Mouse (Mus musculus): ENCODE data around the gene Nhs. TPM values are rescaled to one million over a fixed set of nuclear protein-coding genes. Genes with fewer than 3 reads are reported as not detected.
A peak's percentile ranks its signal among the peaks of the same experiment; 100 is the strongest.

Nhs gene
- polyA plus RNA-seq, 1 experiment from 2014 or later: 2.2 TPM

GRCm38 (mm10) chrX:161990171-161990570 lies 169.4 kb downstream of the Nhs start:
- no peak for DNase-seq
- WGBS: 88% methylated on average over 1 of the region's 1 CpGs
- Histone ChIP-seq H3K4me3 (ENCODE audit: low read depth, low read length) (no peak overlapping the region), H3K9ac (no peak overlapping the region), H3K27ac (ENCODE audit: low read depth) (no peak overlapping the region), H3K36me3 (ENCODE audit: insufficient read depth) (no peaks in the 10 kb centered on the region), H3K27me3 (ENCODE audit: insufficient read depth, low read length) (no peaks in the 10 kb centered on the region), H3K9me3 (ENCODE audit: low read depth, low read length) (no peaks in the 10 kb centered on the region), H3K4me1 (ENCODE audit: insufficient read depth) (no peaks in the 10 kb centered on the region), H3K4me2 (no peak overlapping the region)
- no peak for TF ChIP-seq CTCF (IDR thresholded peaks at IDR 0.05; ENCODE audit: low read depth)
- ATAC-seq (ENCODE audit: insufficient read depth): no peak

DNA sequence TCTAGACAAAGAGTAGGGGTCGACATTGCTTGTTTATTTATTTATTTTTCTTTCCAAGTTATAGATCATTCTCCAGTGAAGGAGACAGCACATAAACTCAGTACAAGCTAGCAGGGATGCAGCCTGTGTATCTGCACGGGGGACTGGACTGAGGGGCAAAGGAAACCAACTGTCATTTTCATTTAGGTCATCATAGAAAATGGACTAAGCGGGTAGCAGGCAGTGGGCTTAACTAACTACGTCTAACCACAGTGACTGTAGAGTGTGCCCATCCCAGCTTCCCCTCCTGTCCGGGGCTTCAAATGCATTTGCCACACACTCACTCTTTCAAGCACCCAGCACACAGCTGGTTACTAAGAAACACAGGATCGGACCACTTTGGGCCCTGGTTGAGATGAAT lies 174.6 kb downstream of the Nhs start:
- Histone ChIP-seq H3K9ac (no peak overlapping the region), H3K4me1 (ENCODE audit: insufficient read depth) (no peaks in the 10 kb centered on the region), H3K4me2 (no peak overlapping the region), H3K4me3 (ENCODE audit: low read depth, low read length) (no peak overlapping the region), H3K27ac (ENCODE audit: low read depth) (no peak overlapping the region), H3K36me3 (ENCODE audit: insufficient read depth) (no peaks in the 10 kb centered on the region), H3K9me3 (ENCODE audit: low read depth, low read length) (no peaks in the 10 kb centered on the region), H3K27me3 (ENCODE audit: insufficient read depth, low read length) (no peaks in the 10 kb centered on the region)
- TF ChIP-seq CTCF (IDR thresholded peaks at IDR 0.05; ENCODE audit: low read depth): no peak
- ATAC-seq (ENCODE audit: insufficient read depth) (no peak), DNase-seq (no peak)
- WGBS: 69% methylated on average over 6 of the region's 6 CpGs

DNA sequence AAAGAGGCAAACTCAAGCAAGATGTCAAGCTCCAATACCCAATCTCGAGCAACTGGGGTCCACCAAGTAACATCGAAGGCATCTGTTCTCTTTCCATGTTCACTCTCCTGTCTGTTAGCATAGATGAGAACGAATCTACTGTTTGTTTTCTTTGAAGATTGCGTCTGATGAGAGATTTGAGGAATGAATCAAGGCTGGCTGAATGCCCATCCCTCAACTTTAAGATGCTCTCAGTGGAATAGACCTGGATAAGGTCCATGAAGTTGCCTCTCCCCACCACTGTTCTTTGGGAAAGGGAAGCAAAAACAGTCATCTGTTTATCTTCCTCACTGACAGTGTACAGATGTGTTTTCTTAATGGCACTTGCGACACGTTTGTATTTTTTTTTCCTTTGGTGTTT lies 178.1 kb downstream of the Nhs start:
- Histone ChIP-seq H3K27ac (ENCODE audit: low read depth) (no peak overlapping the region), H3K4me2 (no peak overlapping the region), H3K27me3 (ENCODE audit: insufficient read depth, low read length) (no peaks in the 10 kb centered on the region), H3K9ac (no peak overlapping the region), H3K9me3 (ENCODE audit: low read depth, low read length) (no peaks in the 10 kb centered on the region), H3K36me3 (ENCODE audit: insufficient read depth) (no peaks in the 10 kb centered on the region), H3K4me1 (ENCODE audit: insufficient read depth) (no peaks in the 10 kb centered on the region), H3K4me3 (ENCODE audit: low read depth, low read length) (no peak overlapping the region)
- 28% methylated on average over 6 of the region's 6 CpGs for WGBS
- TF ChIP-seq CTCF (IDR thresholded peaks at IDR 0.05; ENCODE audit: low read depth): no peak
- DNase-seq (peak; percentile 83), ATAC-seq (ENCODE audit: insufficient read depth) (peak; percentile 88)

GRCm38 (mm10) chrX:161979946-161980345 lies 179.6 kb downstream of the Nhs start:
- no peak overlapping the region for H3K9ac ChIP-seq
- no peak overlapping the region for H3K4me2 ChIP-seq
- H3K36me3 ChIP-seq (ENCODE audit: insufficient read depth): no peaks in the 10 kb centered on the region
- H3K4me1 ChIP-seq (ENCODE audit: insufficient read depth): no peaks in the 10 kb centered on the region
- no peak overlapping the region for H3K4me3 ChIP-seq (ENCODE audit: low read depth, low read length)
- H3K27me3 ChIP-seq (ENCODE audit: insufficient read depth, low read length): no peaks in the 10 kb centered on the region
- TF ChIP-seq CTCF (IDR thresholded peaks at IDR 0.05; ENCODE audit: low read depth): no peak
- H3K9me3 ChIP-seq (ENCODE audit: low read depth, low read length): no peaks in the 10 kb centered on the region
- DNase-seq: no peak
- H3K27ac ChIP-seq (ENCODE audit: low read depth): no peak overlapping the region
- ATAC-seq (ENCODE audit: insufficient read depth): no peak

- no peak for TF ChIP-seq CTCF (IDR thresholded peaks at IDR 0.05; ENCODE audit: low read depth)
- no peaks in the 10 kb centered on the region; the same call in 1 of the 2 replicates for H3K27me3 ChIP-seq (ENCODE audit: insufficient read depth, low read length)
- H3K4me2 ChIP-seq: no peak overlapping the region
- no peaks in the 10 kb centered on the region for H3K9me3 ChIP-seq (ENCODE audit: low read depth, low read length)
- H3K4me1 ChIP-seq (ENCODE audit: insufficient read depth): no peaks in the 10 kb centered on the region
- no peak overlapping the region for H3K9ac ChIP-seq
- WGBS: 60% methylated on average over 4 of the region's 4 CpGs
- ATAC-seq (ENCODE audit: insufficient read depth) (no peak), DNase-seq (no peak)
- no peaks in the 10 kb centered on the region for H3K36me3 ChIP-seq (ENCODE audit: insufficient read depth)
- H3K27ac ChIP-seq (ENCODE audit: low read depth): no peak overlapping the region
- H3K4me3 ChIP-seq (ENCODE audit: low read depth, low read length): no peak overlapping the region
Measured at GRCm38 (mm10) chrX:161977236-161977841, 182.2 kb downstream of the Nhs start.

- H3K4me1 ChIP-seq (ENCODE audit: insufficient read depth): no peaks in the 10 kb centered on the region
- 65% methylated on average over 2 of the region's 2 CpGs for WGBS
- H3K9ac ChIP-seq: no peak overlapping the region
- no peak overlapping the region for H3K4me2 ChIP-seq
- no peak overlapping the region for H3K27ac ChIP-seq (ENCODE audit: low read depth)
- H3K27me3 ChIP-seq (ENCODE audit: insufficient read depth, low read length): no peaks in the 10 kb centered on the region; the same call in 1 of the 2 replicates
- no peak for ATAC-seq (ENCODE audit: insufficient read depth)
- no peaks in the 10 kb centered on the region for H3K36me3 ChIP-seq (ENCODE audit: insufficient read depth)
- no peak for TF ChIP-seq CTCF (IDR thresholded peaks at IDR 0.05; ENCODE audit: low read depth)
- DNase-seq: no peak
- H3K9me3 ChIP-seq (ENCODE audit: low read depth, low read length): no peaks in the 10 kb centered on the region
- H3K4me3 ChIP-seq (ENCODE audit: low read depth, low read length): no peak overlapping the region
Measured at GRCm38 (mm10) chrX:161976376-161976775, 183.2 kb downstream of the Nhs start.

- H3K4me2 ChIP-seq: no peak overlapping the region
- no peaks in the 10 kb centered on the region for H3K9me3 ChIP-seq (ENCODE audit: low read depth, low read length)
- no peak for TF ChIP-seq CTCF (IDR thresholded peaks at IDR 0.05; ENCODE audit: low read depth)
- ATAC-seq (ENCODE audit: insufficient read depth) (no peak), DNase-seq (peak; percentile 47)
- no peak overlapping the region for H3K27ac ChIP-seq (ENCODE audit: low read depth)
- no peak overlapping the region for H3K9ac ChIP-seq
- H3K27me3 ChIP-seq (ENCODE audit: insufficient read depth, low read length): no peaks in the 10 kb centered on the region; the same call in 1 of the 2 replicates
- WGBS: 29% methylated on average over 3 of the region's 3 CpGs
- no peaks in the 10 kb centered on the region for H3K4me1 ChIP-seq (ENCODE audit: insufficient read depth)
- H3K4me3 ChIP-seq (ENCODE audit: low read depth, low read length): no peak overlapping the region
- no peaks in the 10 kb centered on the region for H3K36me3 ChIP-seq (ENCODE audit: insufficient read depth)
Measured at GRCm38 (mm10) chrX:161973572-161973971, 186.0 kb downstream of the Nhs start.

DNA sequence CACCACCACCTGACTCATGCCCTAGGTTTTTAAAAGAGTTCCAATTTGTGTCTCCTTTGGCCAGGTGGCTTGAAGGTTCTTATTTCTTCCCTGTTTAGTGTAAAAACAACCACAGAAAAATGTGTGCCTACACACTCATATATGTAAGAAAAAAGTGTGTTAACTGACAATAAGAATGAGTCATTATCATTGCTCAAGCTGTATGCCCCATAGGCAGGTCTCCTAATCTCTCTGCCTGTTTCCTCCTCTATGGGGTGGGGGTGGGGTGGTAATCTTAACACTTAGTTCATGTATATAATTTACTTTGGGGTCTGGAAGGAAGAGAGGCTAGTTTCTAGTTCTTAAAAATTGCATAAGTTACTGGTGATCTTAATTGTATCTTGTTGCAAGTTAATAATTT lies 186.8 kb downstream of the Nhs start:
- TF ChIP-seq CTCF (IDR thresholded peaks at IDR 0.05; ENCODE audit: low read depth): no peak
- no peak overlapping the region for H3K9ac ChIP-seq

More for the DNA sequence above, 186.8 kb downstream of the Nhs start:
- Histone ChIP-seq H3K4me1 (ENCODE audit: insufficient read depth) (no peaks in the 10 kb centered on the region), H3K4me2 (no peak overlapping the region), H3K36me3 (ENCODE audit: insufficient read depth) (no peaks in the 10 kb centered on the region), H3K27ac (ENCODE audit: low read depth) (no peak overlapping the region), H3K4me3 (ENCODE audit: low read depth, low read length) (no peak overlapping the region), H3K9me3 (ENCODE audit: low read depth, low read length) (no peaks in the 10 kb centered on the region), H3K27me3 (ENCODE audit: insufficient read depth, low read length) (no peaks in the 10 kb centered on the region; the same call in 1 of the 2 replicates)
- ATAC-seq (ENCODE audit: insufficient read depth) (no peak), DNase-seq (no peak)

Data from lung, embryonic 14.5 days (tissue).